Mouse (Mus musculus): ENCODE results near the gene Coro7. TPM values are rescaled to one million over a fixed set of nuclear protein-coding genes. Genes with fewer than 3 reads are reported as not detected.

Gene Coro7
- polyA plus RNA-seq, 1 experiment from 2014 or later, result 13.1 TPM

- no peak for TF ChIP-seq CTCF (IDR thresholded peaks at IDR 0.05; ENCODE audit: low read depth)
- 25% methylated on average over 6 of the region's 6 CpGs for WGBS
- Histone ChIP-seq H3K27me3 (ENCODE audit: insufficient read depth, low read length) (no peaks in the 10 kb centered on the region), H3K4me1 (replicated peaks; ENCODE audit: insufficient read depth, low read length) (peaks cover 77% of the 10 kb centered on the region), H3K27ac (peak overlapping the region; percentile 89), H3K9ac (ENCODE audit: low read depth, low read length) (peak overlapping the region; percentile 35; the same call in 1 of the 2 replicates), H3K9me3 (replicated peaks; ENCODE audit: low read length) (no peaks in the 10 kb centered on the region), H3K4me2 (ENCODE audit: low read length) (peak overlapping the region; percentile 68), H3K4me3 (replicated peaks; ENCODE audit: low read depth, low read length) (no peak overlapping the region), H3K36me3 (ENCODE audit: insufficient read depth, low read length) (no peaks in the 10 kb centered on the region)
- DNase-seq (ENCODE audit: low spot score) (no peak), ATAC-seq (replicated peaks; ENCODE audit: low FRiP score, low read depth) (no peak)
Measured at GRCm38 (mm10) chr16:4598891-4599543, 80.6 kb downstream of the Coro7 start.

GRCm38 (mm10) chr16:4598041-4598440, 81.5 kb downstream of the Coro7 start:
- Histone ChIP-seq H3K4me3 (replicated peaks; ENCODE audit: low read depth, low read length) (no peak overlapping the region), H3K4me2 (ENCODE audit: low read length) (peak overlapping the region; percentile 68; the same call in 1 of the 2 replicates)

GRCm38 (mm10) chr16:4597296-4597695, 82.3 kb downstream of the Coro7 start:
- WGBS, result 55% methylated on average over 7 of the region's 7 CpGs
- no peaks in the 10 kb centered on the region for H3K27me3 ChIP-seq (ENCODE audit: insufficient read depth, low read length)
- peak overlapping the region; percentile 31; the same call in 1 of the 2 replicates for H3K27ac ChIP-seq
- DNase-seq (ENCODE audit: low spot score) (no peak), ATAC-seq (replicated peaks; ENCODE audit: low FRiP score, low read depth) (no peak)
- no peak for TF ChIP-seq CTCF (IDR thresholded peaks at IDR 0.05; ENCODE audit: low read depth)
- no peaks in the 10 kb centered on the region for H3K36me3 ChIP-seq (ENCODE audit: insufficient read depth, low read length)
- 0 out of 2 replicates have a peak overlapping the region, but pooled peaks have one; percentile 3 for H3K4me3 ChIP-seq (replicated peaks; ENCODE audit: low read depth, low read length)
- H3K4me1 ChIP-seq (replicated peaks; ENCODE audit: insufficient read depth, low read length), result peaks cover 70% of the 10 kb centered on the region
- no peaks in the 10 kb centered on the region for H3K9me3 ChIP-seq (replicated peaks; ENCODE audit: low read length)
- H3K9ac ChIP-seq (ENCODE audit: low read depth, low read length), result 0 out of 2 replicates have a peak overlapping the region, but pooled peaks have one; percentile 97
- H3K4me2 ChIP-seq (ENCODE audit: low read length), result peak overlapping the region; percentile 68

More at GRCm38 (mm10) chr16:4598041-4598440, 81.5 kb downstream of the Coro7 start:
- Histone ChIP-seq H3K9me3 (replicated peaks; ENCODE audit: low read length) (no peaks in the 10 kb centered on the region), H3K27me3 (ENCODE audit: insufficient read depth, low read length) (no peaks in the 10 kb centered on the region), H3K27ac (peak overlapping the region; percentile 47), H3K9ac (ENCODE audit: low read depth, low read length) (0 out of 2 replicates have a peak overlapping the region, but pooled peaks have one; percentile 28), H3K4me1 (replicated peaks; ENCODE audit: insufficient read depth, low read length) (peaks cover 70% of the 10 kb centered on the region), H3K36me3 (ENCODE audit: insufficient read depth, low read length) (no peaks in the 10 kb centered on the region)
- WGBS, result 49% methylated on average over 5 of the region's 5 CpGs
- DNase-seq (ENCODE audit: low spot score), result no peak
- ATAC-seq (replicated peaks; ENCODE audit: low FRiP score, low read depth), result no peak
- no peak for TF ChIP-seq CTCF (IDR thresholded peaks at IDR 0.05; ENCODE audit: low read depth)

GRCm38 (mm10) chr16:4596836-4597235, 82.7 kb downstream of the Coro7 start:
- Histone ChIP-seq H3K27me3 (ENCODE audit: insufficient read depth, low read length) (no peaks in the 10 kb centered on the region), H3K27ac (peak overlapping the region; percentile 98; the same call in 1 of the 2 replicates), H3K36me3 (ENCODE audit: insufficient read depth, low read length) (no peaks in the 10 kb centered on the region), H3K4me3 (replicated peaks; ENCODE audit: low read depth, low read length) (peak overlapping the region; percentile 88; the same call in 1 of the 2 replicates), H3K4me2 (ENCODE audit: low read length) (peak overlapping the region; percentile 68), H3K4me1 (replicated peaks; ENCODE audit: insufficient read depth, low read length) (peaks cover 70% of the 10 kb centered on the region), H3K9me3 (replicated peaks; ENCODE audit: low read length) (no peaks in the 10 kb centered on the region), H3K9ac (ENCODE audit: low read depth, low read length) (0 out of 2 replicates have a peak overlapping the region, but pooled peaks have one; percentile 97)
- no peak for DNase-seq (ENCODE audit: low spot score)
- ATAC-seq (replicated peaks; ENCODE audit: low FRiP score, low read depth), result no peak
- 46% methylated on average over 2 of the region's 2 CpGs for WGBS
- TF ChIP-seq CTCF (IDR thresholded peaks at IDR 0.05; ENCODE audit: low read depth), result no peak

GRCm38 (mm10) chr16:4596141-4596728, 83.3 kb downstream of the Coro7 start:
- no peak for TF ChIP-seq CTCF (IDR thresholded peaks at IDR 0.05; ENCODE audit: low read depth)
- H3K4me2 ChIP-seq (ENCODE audit: low read length), result peak overlapping the region; percentile 68
- DNase-seq (ENCODE audit: low spot score) (peak; percentile 63), ATAC-seq (replicated peaks; ENCODE audit: low FRiP score, low read depth) (no peak)
- no peaks in the 10 kb centered on the region for H3K36me3 ChIP-seq (ENCODE audit: insufficient read depth, low read length)
- no peaks in the 10 kb centered on the region for H3K27me3 ChIP-seq (ENCODE audit: insufficient read depth, low read length)
- H3K9me3 ChIP-seq (replicated peaks; ENCODE audit: low read length), result no peaks in the 10 kb centered on the region
- H3K9ac ChIP-seq (ENCODE audit: low read depth, low read length), result peak overlapping the region; percentile 97
- peaks cover 65% of the 10 kb centered on the region for H3K4me1 ChIP-seq (replicated peaks; ENCODE audit: insufficient read depth, low read length)
- H3K4me3 ChIP-seq (replicated peaks; ENCODE audit: low read depth, low read length), result peak overlapping the region; percentile 88
- 16% methylated on average over 3 of the region's 3 CpGs for WGBS
- H3K27ac ChIP-seq, result peak overlapping the region; percentile 98

- DNase-seq (ENCODE audit: low spot score) (no peak), ATAC-seq (replicated peaks; ENCODE audit: low FRiP score, low read depth) (peak; percentile 38)
- 6% methylated on average over 5 of the region's 5 CpGs for WGBS
Measured at GRCm38 (mm10) chr16:4595527-4595963, 84.0 kb downstream of the Coro7 start.

More at GRCm38 (mm10) chr16:4595527-4595963, 84.0 kb downstream of the Coro7 start:
- peak overlapping the region; percentile 97 for H3K9ac ChIP-seq (ENCODE audit: low read depth, low read length)
- H3K9me3 ChIP-seq (replicated peaks; ENCODE audit: low read length), result no peaks in the 10 kb centered on the region
- H3K4me3 ChIP-seq (replicated peaks; ENCODE audit: low read depth, low read length), result peak overlapping the region; percentile 88
- H3K36me3 ChIP-seq (ENCODE audit: insufficient read depth, low read length), result no peaks in the 10 kb centered on the region
- peak overlapping the region; percentile 98 for H3K27ac ChIP-seq
- peak overlapping the region; percentile 68 for H3K4me2 ChIP-seq (ENCODE audit: low read length)
- no peaks in the 10 kb centered on the region for H3K27me3 ChIP-seq (ENCODE audit: insufficient read depth, low read length)
- peaks cover 61% of the 10 kb centered on the region for H3K4me1 ChIP-seq (replicated peaks; ENCODE audit: insufficient read depth, low read length)
- peak; percentile 34; the same call in 1 of the 2 replicates for TF ChIP-seq CTCF (IDR thresholded peaks at IDR 0.05; ENCODE audit: low read depth)

Measured in kidney, postnatal 0 days (tissue).